Mouse (Mus musculus) embryonic fibroblast, embryonic 13.5 days (primary cell): ENCODE measurements around the gene Dtx1.

Source experiments
- CTCF ChIP-seq: IDR thresholded peaks from 2 replicates; pipeline ENCODE4 v1.5.1; 2011; ENCODE audit warnings: mild to moderate bottlenecking, control low read depth, low read length, moderate library complexity, borderline replicate concordance; ENCODE audit not compliant: insufficient read depth
- POLR2A ChIP-seq: IDR thresholded peaks from 2 replicates; pipeline ENCODE4 v1.6.1; 2011; ENCODE audit warnings: low read depth, mild to moderate bottlenecking, control low read depth, low read length, moderate library complexity

- TF ChIP-seq POLR2A = no peak
- TF ChIP-seq CTCF = no peak
These were observed 9.3 kb downstream of the Dtx1 start for GRCm38 (mm10) chr5:120702421-120702820.
